Mouse (Mus musculus) intestine, embryonic 14.5 days (tissue): ENCODE results near the gene Atp6v1g3. TPM values are rescaled to one million over a fixed set of nuclear protein-coding genes. Genes with fewer than 3 reads are reported as not detected.

ENCODE experiments used
- ATAC-seq: fragments of 200-750 bp; cut with Nextera tagmentation; replicated peaks from 2 replicates; pipeline ENCODE4 v1.8.0; 2017; ENCODE audit warnings: low read depth, moderate number of reproducible peaks, moderate TSS enrichment, moderate library complexity; ENCODE audit not compliant: low FRiP score, low TSS enrichment
- DNase-seq: peaks from one replicate; pipeline ENCODE4 v3.0.0-alpha.2; 2018; ENCODE audit warnings: low spot score
- H3K27ac ChIP-seq: fragments of 300-500 bp; sonication (generic); 2 replicates; pipeline ENCODE4 v1.5.1; 2014; ENCODE audit warnings: low read depth, mild to moderate bottlenecking, control low read depth
- H3K27me3 ChIP-seq: fragments of 300-500 bp; sonication (generic); replicated peaks from 2 replicates; pipeline ENCODE4 v1.6.1; 2014; ENCODE audit warnings: low read length, control low read depth; ENCODE audit not compliant: control insufficient read depth, insufficient read depth
- H3K36me3 ChIP-seq: fragments of 300-500 bp; sonication (generic); 2 replicates; pipeline ENCODE4 v1.6.1; 2014; ENCODE audit warnings: low read length, control low read depth; ENCODE audit not compliant: control insufficient read depth, insufficient read depth
- H3K4me1 ChIP-seq: fragments of 300-500 bp; sonication (generic); replicated peaks from 2 replicates; pipeline ENCODE4 v1.6.1; 2014; ENCODE audit warnings: low read length, control low read depth, mixed read lengths; ENCODE audit not compliant: control insufficient read depth, insufficient read depth
- H3K4me2 ChIP-seq: fragments of 300-500 bp; sonication (generic); 2 replicates; pipeline ENCODE4 v1.6.1; 2014; ENCODE audit warnings: low read length
- H3K4me3 ChIP-seq: fragments of 300-500 bp; sonication (generic); 2 replicates; pipeline ENCODE4 v1.5.1; 2014; ENCODE audit warnings: low read depth, low read length, control low read depth, mixed read lengths
- H3K9ac ChIP-seq: fragments of 300-500 bp; sonication (generic); 2 replicates; pipeline ENCODE4 v1.6.1; 2014; ENCODE audit warnings: mild to moderate bottlenecking, low read length
- H3K9me3 ChIP-seq: fragments of 300-500 bp; sonication (generic); 2 replicates; pipeline ENCODE4 v1.6.1; 2016; ENCODE audit warnings: low read length, control low read depth; ENCODE audit not compliant: control insufficient read depth
- WGBS: fragments of 180-500 bp; shearing (Covaris S2); extraction: QIAGEN DNeasy Blood & Tissue Kit; methylation state at CpG from one replicate; pipeline ENCODE4 v1.1.7; 2014; 5-methylcytosine and 5-hydroxymethylcytosine counted together
- polyA plus RNA-seq: library from polyadenylated mRNA; unstranded; fragments of >200 nt; fragmentation: Nextera tagmentation; extraction: Ambion mirVana; gene quantifications from 2 replicates; pipeline ENCODE4 v1.2.1, GENCODE M21; 2014

Atp6v1g3 gene
- polyA plus RNA-seq, 1 experiment from 2014 or later = not detected

GRCm38 (mm10) chr1:138247699-138248483 lies 25.6 kb upstream of the Atp6v1g3 start:
- H3K4me1 ChIP-seq = peaks cover 7% of the 10 kb centered on the region
- no peaks in the 10 kb centered on the region for H3K9me3 ChIP-seq
- DNase-seq (no peak), ATAC-seq (no peak)
- no peaks in the 10 kb centered on the region for H3K27me3 ChIP-seq
- 84% methylated on average over 8 of the region's 8 CpGs for WGBS
- H3K4me3 ChIP-seq = no peak overlapping the region
- no peak overlapping the region for H3K9ac ChIP-seq
- no peak overlapping the region for H3K27ac ChIP-seq
- H3K4me2 ChIP-seq = no peak overlapping the region
- no peaks in the 10 kb centered on the region for H3K36me3 ChIP-seq

- Histone ChIP-seq H3K9me3 (no peaks in the 10 kb centered on the region), H3K9ac (no peak overlapping the region), H3K4me2 (no peak overlapping the region), H3K27ac (no peak overlapping the region), H3K4me3 (no peak overlapping the region), H3K36me3 (no peaks in the 10 kb centered on the region), H3K4me1 (peaks cover 7% of the 10 kb centered on the region), H3K27me3 (no peaks in the 10 kb centered on the region)
- no peak for ATAC-seq
- no peak for DNase-seq
- 86% methylated on average over 2 of the region's 2 CpGs for WGBS
Measured at GRCm38 (mm10) chr1:138248770-138249169, 24.8 kb upstream of the Atp6v1g3 start.

GRCm38 (mm10) chr1:138250951-138251350 lies 22.6 kb upstream of the Atp6v1g3 start:
- no peak overlapping the region for H3K4me2 ChIP-seq
- no peak overlapping the region for H3K27ac ChIP-seq
- ATAC-seq (no peak), DNase-seq (no peak)
- H3K9ac ChIP-seq = no peak overlapping the region
- H3K27me3 ChIP-seq = no peaks in the 10 kb centered on the region
- H3K4me3 ChIP-seq = no peak overlapping the region
- 66% methylated on average over 2 of the region's 2 CpGs for WGBS
- no peaks in the 10 kb centered on the region for H3K9me3 ChIP-seq
- H3K4me1 ChIP-seq = no peaks in the 10 kb centered on the region
- H3K36me3 ChIP-seq = no peaks in the 10 kb centered on the region

- Histone ChIP-seq H3K36me3 (no peaks in the 10 kb centered on the region), H3K27me3 (no peaks in the 10 kb centered on the region), H3K4me1 (no peaks in the 10 kb centered on the region), H3K9ac (no peak overlapping the region), H3K4me2 (no peak overlapping the region), H3K9me3 (no peaks in the 10 kb centered on the region), H3K27ac (no peak overlapping the region), H3K4me3 (no peak overlapping the region)
- 84% methylated on average over 4 of the region's 4 CpGs for WGBS
- ATAC-seq (no peak), DNase-seq (no peak)
Measured at GRCm38 (mm10) chr1:138256172-138256789, 17.3 kb upstream of the Atp6v1g3 start.

GRCm38 (mm10) chr1:138258758-138259157 lies 14.8 kb upstream of the Atp6v1g3 start:
- ATAC-seq (no peak), DNase-seq (no peak)
- Histone ChIP-seq H3K9ac (no peak overlapping the region), H3K4me3 (no peak overlapping the region), H3K4me1 (no peaks in the 10 kb centered on the region), H3K9me3 (no peaks in the 10 kb centered on the region), H3K27ac (no peak overlapping the region), H3K27me3 (no peaks in the 10 kb centered on the region), H3K36me3 (no peaks in the 10 kb centered on the region), H3K4me2 (no peak overlapping the region)
- 74% methylated on average over 4 of the region's 4 CpGs for WGBS

- Histone ChIP-seq H3K36me3 (no peaks in the 10 kb centered on the region), H3K4me1 (no peaks in the 10 kb centered on the region), H3K4me3 (no peak overlapping the region), H3K27me3 (no peaks in the 10 kb centered on the region), H3K27ac (no peak overlapping the region), H3K9me3 (no peaks in the 10 kb centered on the region), H3K9ac (no peak overlapping the region), H3K4me2 (no peak overlapping the region)
- WGBS = 83% methylated on average over 3 of the region's 3 CpGs
- no peak for ATAC-seq
- no peak for DNase-seq
Measured at GRCm38 (mm10) chr1:138261520-138261919, 12.0 kb upstream of the Atp6v1g3 start.

GRCm38 (mm10) chr1:138262408-138262807 lies 11.1 kb upstream of the Atp6v1g3 start:
- Histone ChIP-seq H3K4me1 (no peaks in the 10 kb centered on the region), H3K36me3 (no peaks in the 10 kb centered on the region), H3K4me2 (no peak overlapping the region), H3K9ac (no peak overlapping the region), H3K4me3 (no peak overlapping the region), H3K9me3 (no peaks in the 10 kb centered on the region), H3K27ac (no peak overlapping the region), H3K27me3 (no peaks in the 10 kb centered on the region)
- ATAC-seq = no peak
- DNase-seq = no peak

GRCm38 (mm10) chr1:138267465-138268055 lies 6.0 kb upstream of the Atp6v1g3 start:
- ATAC-seq (no peak), DNase-seq (no peak)
- Histone ChIP-seq H3K27ac (no peak overlapping the region), H3K36me3 (no peaks in the 10 kb centered on the region), H3K4me2 (no peak overlapping the region), H3K4me1 (no peaks in the 10 kb centered on the region), H3K27me3 (no peaks in the 10 kb centered on the region), H3K9ac (no peak overlapping the region), H3K9me3 (no peaks in the 10 kb centered on the region), H3K4me3 (no peak overlapping the region)
- 88% methylated on average over 5 of the region's 5 CpGs for WGBS
